Mouse (Mus musculus): ENCODE results near the gene Psmd9.

Gene Psmd9

DNA sequence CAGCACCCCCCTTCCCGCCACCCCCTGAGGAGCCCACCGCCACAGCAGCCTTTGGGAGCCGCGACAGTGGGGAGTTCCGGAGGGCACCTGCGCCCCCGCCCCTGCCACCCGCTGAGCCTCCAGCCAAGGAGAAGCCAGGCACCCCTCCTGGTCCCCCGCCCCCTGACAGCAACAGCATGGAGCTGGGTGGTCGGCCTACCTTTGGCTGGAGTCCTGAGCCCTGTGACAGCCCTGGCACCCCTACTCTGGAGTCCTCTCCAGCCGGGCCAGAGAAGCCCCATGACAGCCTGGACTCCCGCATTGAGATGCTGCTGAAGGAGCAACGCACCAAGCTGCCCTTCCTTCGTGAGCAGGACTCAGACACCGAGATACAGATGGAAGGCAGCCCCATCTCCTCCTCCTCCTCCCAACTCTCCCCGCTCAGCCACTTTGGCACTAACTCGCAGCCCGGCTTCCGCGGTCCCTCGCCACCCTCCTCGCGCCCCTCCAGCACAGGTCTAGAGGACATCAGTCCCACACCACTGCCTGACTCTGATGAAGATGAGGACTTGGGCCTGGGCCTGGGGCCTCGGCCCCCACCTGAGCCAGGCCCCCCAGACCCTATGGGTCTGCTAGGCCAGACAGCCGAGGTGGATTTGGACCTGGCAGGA is 21.0 kb upstream of the Psmd9 start:
- in situ Hi-C loops (cut with MboI; ENCODE audit: low pct_unique_long_range_greater_than_20kb in 1 of 2, low sequenced_read_pairs in 2 of 2, unreplicated experiment in 1 of 2): no loop called here

DNA sequence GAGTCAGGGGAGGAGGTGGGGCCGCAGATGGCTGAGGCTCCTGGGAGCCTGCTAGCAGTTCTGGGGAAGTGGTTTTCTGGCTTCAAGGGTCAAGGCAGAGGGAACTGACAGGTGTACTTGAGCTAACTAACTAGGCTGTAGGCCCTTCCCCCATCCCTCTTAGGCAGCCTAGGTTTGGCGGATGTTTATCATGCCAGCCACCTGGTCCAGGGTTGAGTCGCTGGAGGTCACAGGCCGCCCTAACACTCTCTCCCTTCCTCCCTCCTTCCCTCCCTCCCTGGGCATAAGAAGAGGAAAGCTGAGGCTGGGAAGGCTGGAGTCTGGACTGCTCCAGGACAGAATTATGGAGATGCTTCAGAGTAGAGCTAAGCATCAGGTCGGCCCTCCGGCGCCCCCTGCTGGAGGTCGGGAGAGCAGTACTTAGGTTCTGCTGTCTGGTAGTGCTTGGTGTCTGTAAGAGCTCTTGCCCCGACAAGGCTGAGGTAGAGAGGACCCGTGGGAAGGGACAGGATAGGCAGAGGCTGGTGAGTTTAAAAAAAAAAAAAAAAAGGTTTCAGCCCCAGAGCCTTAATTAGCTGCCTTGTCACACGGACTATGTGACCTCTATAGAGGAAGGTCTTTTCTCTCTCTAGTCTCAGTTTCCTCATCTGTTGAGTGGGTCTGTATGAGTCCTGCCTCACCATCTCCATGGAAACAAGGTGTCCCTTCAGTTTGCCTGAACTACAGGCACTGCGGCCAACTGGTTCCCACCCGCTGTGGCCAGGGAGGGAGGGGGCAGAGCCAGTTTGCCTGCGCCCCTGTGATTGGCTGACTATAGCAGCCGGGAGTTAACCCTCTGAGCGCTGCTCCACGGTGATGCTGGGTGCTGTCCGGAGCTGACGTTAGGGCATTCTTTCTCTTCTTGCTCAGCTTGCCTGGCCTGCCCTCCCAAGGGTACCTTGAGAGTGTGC is 19.5 kb upstream of the Psmd9 start:
- in situ Hi-C loops (cut with MboI; ENCODE audit: low pct_unique_long_range_greater_than_20kb in 1 of 2, low sequenced_read_pairs in 2 of 2, unreplicated experiment in 1 of 2): no loop called here

DNA sequence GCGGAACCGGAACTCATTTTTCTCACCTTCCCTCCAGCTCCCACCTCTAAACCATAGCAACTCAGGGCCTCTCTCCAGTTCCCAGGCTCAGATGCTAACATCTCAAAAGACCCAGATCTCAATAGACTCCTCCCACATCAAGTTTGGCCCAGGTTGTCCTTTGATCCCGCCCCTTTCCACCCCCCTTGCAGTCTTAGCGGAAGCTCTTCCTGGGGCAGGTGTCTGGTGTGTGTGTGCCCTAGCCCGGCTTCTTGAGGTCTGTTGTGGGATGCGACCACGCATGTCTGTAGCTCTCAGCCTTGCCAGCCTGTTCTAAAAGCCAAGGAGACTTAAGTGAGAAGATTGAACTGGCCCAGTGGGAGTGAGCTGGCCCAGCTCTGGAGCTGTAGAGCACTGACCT is 18.6 kb upstream of the Psmd9 start:
- in situ Hi-C loops (cut with MboI; ENCODE audit: low pct_unique_long_range_greater_than_20kb in 1 of 2, low sequenced_read_pairs in 2 of 2, unreplicated experiment in 1 of 2): no loop called here

DNA sequence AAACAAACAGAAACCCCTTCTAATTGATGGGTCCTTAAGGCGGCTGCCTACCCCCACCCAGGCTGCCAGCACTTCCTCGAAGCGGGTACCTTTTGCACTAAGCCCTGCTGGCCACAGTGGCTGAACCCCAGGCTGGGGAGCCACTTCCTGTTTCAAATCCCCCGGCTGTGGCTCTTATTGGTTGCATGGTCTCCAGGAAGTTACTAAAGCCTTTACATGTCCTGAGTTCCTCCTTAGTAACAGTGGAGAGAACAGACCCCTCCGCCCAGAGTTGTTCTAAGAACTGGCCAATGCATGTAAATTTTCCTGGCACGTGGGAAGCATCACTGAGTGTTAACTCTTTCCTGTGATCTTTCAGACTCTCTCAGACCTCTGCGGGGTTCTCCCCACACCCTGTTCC is 18.1 kb upstream of the Psmd9 start:
- in situ Hi-C loops (cut with MboI; ENCODE audit: low pct_unique_long_range_greater_than_20kb in 1 of 2, low sequenced_read_pairs in 2 of 2, unreplicated experiment in 1 of 2): no loop called here

DNA sequence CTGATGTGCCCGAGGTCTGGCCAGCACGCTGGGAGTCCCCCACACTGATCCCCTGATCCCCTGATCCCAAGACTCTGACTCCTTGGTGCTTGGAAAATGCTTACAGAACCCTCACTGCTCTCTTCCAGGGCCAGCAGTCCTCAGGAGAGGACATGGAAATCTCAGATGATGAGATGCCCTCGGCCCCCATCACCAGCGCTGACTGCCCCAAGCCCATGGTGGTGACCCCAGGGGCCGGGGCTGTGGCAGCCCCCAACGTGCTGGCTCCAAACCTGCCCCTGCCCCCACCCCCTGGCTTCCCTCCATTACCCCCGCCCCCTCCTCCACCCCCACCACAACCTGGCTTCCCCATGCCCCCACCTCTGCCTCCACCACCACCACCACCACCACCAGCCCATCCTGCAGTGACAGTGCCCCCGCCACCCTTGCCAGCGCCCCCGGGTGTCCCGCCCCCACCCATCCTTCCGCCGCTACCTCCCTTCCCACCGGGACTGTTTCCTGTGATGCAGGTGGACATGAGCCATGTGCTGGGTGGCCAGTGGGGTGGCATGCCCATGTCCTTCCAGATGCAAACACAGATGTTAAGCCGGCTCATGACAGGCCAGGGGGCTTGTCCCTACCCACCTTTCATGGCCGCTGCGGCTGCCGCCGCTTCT is 17.4 kb upstream of the Psmd9 start:
- in situ Hi-C loops (cut with MboI; ENCODE audit: low pct_unique_long_range_greater_than_20kb in 1 of 2, low sequenced_read_pairs in 2 of 2, unreplicated experiment in 1 of 2): no loop called here

DNA sequence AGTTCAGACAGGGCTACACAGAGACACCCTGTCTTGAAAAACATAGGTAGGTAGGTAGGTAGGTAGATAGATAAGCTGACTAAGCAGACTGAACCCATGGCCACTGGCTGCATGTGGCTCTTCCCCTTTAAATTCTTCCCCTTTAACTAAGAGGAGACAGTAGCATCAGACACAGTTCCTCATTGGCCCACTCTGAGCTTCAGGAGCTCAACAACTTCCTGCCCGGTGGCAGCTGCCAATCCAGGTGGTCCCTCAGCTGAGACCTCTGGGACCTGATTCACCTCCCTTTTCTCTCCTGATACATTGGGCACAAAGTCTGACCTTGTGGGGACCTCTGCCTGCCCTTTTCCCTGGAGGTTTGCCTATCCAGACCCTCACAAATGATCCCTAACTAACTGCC is 16.3 kb upstream of the Psmd9 start:
- in situ Hi-C loops (cut with MboI; ENCODE audit: low pct_unique_long_range_greater_than_20kb in 1 of 2, low sequenced_read_pairs in 2 of 2, unreplicated experiment in 1 of 2): no loop called here

DNA sequence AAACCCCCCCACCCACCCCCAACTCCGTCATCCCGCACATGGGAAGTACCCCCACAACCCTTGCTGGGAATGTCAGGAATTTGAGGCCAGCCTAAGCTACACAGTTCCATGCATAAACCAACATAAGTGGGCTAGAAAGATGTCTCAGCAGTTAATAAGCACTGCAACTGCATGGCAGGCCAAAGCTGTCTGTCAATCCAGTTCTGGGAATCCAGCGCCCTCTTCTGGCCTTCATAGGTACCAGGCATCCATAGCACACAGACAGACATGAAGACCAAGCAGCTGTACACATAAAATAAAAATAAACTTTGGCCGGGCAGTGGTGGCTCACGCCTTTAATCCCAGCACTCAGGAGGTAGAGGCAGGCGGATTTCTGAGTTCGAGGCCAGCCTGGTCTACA is 13.8 kb upstream of the Psmd9 start:
- in situ Hi-C loops (cut with MboI; ENCODE audit: low pct_unique_long_range_greater_than_20kb in 1 of 2, low sequenced_read_pairs in 2 of 2, unreplicated experiment in 1 of 2): no loop called here

DNA sequence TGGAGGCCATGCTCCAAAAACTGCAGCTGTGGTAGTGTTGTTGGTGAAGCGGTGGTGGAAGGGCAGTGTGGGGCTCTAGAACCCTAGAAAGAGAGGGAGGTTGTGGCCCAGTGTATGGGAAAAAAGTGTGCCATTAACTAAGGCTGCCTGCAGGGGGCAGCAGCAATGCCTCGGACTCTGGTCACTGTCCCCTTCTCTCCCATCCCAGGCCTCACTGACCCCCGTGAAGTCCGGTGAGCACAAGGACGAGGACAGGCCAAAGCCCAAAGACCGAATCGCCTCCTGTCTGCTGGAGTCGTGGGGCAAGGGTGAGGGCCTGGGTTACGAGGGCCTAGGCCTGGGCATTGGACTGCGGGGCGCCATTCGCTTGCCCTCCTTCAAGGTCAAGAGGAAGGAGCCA is 12.4 kb upstream of the Psmd9 start:
- in situ Hi-C loops (cut with MboI; ENCODE audit: low pct_unique_long_range_greater_than_20kb in 1 of 2, low sequenced_read_pairs in 2 of 2, unreplicated experiment in 1 of 2): no loop called here

DNA sequence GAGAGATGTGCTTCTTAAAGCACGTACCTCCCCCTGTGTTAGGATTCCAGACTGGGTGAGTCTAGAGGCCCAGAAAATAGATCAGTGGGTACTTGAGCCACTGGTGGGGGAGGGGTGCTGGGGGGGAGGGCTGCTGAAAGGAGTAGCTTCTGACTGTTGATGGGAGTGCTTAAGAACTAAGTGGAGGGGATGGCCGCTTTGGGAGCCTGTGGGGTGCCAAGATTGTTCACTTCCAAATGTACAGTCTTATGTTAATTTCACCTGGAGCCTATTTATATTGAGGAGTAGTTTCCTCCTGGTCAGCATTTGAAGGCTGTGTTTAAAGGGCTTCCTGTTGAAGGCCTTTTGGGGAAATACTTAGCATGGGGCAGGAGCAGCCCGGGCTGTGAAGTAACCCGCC is 11.2 kb upstream of the Psmd9 start:
- in situ Hi-C loops (cut with MboI; ENCODE audit: low pct_unique_long_range_greater_than_20kb in 1 of 2, low sequenced_read_pairs in 2 of 2, unreplicated experiment in 1 of 2): no loop called here

DNA sequence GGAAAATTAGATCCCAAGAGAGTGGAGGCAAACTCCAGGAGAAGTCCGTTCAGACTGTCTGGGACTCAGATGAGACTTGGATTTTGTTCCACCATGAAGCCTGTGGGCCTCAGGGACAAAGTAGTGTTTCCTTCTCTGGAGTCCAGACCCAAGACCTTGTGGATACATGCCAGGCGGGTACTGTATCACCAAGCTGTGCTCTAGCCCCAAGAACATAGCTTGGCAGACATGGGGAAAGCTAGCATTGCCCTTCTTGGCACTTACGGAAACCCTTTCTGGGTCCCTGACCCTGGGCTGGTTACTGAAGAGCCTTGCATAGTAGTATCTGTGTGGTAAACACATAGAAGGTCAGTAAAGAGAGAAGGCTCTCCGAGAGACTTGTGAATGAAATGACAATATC is 9.8 kb upstream of the Psmd9 start:
- in situ Hi-C loops (cut with MboI; ENCODE audit: low pct_unique_long_range_greater_than_20kb in 1 of 2, low sequenced_read_pairs in 2 of 2, unreplicated experiment in 1 of 2): no loop called here

DNA sequence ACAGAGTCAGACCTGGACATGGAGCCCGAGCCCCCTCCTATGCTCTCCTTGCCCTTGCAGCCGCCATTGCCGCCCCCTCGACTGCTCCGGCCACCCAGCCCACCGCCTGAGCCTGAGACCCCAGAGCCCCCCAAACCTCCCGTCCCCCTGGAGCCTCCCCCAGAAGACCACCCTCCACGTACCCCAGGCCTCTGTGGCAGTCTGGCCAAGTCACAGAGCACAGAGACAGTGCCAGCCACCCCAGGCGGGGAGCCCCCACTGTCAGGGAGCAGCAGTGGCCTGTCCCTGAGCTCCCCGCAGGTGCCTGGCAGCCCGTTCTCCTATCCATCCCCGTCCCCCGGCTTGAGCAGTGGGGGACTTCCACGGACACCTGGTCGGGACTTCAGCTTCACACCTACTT is 9.3 kb upstream of the Psmd9 start:
- in situ Hi-C loops (cut with MboI; ENCODE audit: low pct_unique_long_range_greater_than_20kb in 1 of 2, low sequenced_read_pairs in 2 of 2, unreplicated experiment in 1 of 2): no loop called here

DNA sequence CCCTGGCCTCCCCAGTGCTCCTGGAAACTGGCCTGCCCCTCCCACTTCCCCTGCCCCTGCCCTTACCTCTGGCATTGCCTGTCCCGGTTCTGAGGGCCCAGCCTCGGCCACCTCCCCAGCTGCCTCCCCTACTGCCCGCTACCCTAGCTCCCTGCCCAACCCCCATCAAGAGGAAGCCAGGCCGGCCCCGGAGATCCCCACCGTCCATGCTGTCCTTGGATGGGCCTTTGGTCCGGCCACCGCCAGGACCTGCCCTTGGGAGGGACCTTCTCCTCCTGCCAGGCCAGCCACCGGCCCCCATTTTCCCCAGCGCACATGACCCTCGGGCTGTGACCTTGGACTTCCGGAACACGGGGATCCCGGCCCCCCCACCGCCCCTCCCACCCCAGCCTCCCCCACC is 8.9 kb upstream of the Psmd9 start:
- in situ Hi-C loops (cut with MboI; ENCODE audit: low pct_unique_long_range_greater_than_20kb in 1 of 2, low sequenced_read_pairs in 2 of 2, unreplicated experiment in 1 of 2): no loop called here

DNA sequence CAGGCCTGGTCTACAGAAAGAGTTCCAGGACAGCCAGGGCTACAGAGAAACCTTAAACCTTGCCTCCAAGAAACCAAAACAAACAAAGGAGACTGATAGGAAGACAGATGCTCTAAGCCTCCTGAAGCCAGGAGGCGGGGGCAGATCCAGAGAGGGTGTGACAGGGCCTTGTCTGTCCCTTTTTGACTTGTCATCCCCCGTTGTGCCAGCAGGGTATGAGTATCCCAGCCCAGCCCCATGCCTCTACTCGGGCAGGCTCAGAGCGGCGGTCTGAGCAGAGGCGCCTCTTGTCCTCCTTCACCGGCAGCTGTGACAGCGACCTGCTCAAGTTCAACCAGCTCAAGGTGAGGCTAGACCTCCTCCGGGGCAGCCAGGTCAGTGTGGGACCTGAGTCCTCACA is 6.3 kb upstream of the Psmd9 start:
- in situ Hi-C loops (cut with MboI; ENCODE audit: low pct_unique_long_range_greater_than_20kb in 1 of 2, low sequenced_read_pairs in 2 of 2, unreplicated experiment in 1 of 2): no loop called here

DNA sequence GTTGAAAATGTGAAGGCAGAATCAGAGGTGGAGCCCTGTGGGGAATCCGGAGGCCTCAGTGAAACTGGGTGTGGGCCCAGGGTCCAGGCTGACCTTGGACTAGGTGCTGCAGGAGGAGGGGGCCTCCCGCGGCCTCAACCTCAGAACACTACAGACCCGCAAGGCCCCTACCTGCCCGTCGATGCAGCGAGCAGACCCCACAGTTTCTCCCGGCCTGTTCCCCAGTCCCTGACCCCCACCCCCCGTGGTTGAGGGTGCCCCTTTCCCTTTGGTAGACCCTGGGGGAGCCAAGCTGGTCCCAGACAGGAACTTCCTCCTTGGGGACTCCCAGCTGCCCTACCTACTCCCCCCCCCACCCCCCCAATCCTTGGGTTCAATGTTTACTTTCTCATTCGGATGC is 2.8 kb upstream of the Psmd9 start:
- in situ Hi-C loops (cut with MboI; ENCODE audit: low pct_unique_long_range_greater_than_20kb in 1 of 2, low sequenced_read_pairs in 2 of 2, unreplicated experiment in 1 of 2): no loop called here

DNA sequence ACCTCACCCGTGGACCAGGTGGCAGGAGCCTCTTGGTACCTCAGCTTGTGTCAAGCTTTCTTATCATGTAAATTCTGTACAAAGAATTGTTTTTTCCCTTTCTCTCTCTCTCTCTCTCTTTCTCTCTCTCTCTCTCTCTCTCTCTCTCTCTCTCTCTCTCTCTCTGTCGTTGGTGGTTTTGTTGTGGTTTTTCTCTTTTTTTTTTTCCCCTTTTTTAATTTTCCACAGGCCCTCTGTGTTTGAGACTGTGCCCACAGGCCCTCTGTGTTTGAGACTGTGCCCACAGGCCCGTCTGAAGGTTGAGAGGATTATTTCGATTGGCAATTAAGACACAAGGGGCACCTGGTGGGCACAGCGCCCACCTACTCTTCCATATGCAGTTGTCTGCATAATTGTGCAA is 1.6 kb upstream of the Psmd9 start:
- in situ Hi-C loops (cut with MboI; ENCODE audit: low pct_unique_long_range_greater_than_20kb in 1 of 2, low sequenced_read_pairs in 2 of 2, unreplicated experiment in 1 of 2): no loop called here

DNA sequence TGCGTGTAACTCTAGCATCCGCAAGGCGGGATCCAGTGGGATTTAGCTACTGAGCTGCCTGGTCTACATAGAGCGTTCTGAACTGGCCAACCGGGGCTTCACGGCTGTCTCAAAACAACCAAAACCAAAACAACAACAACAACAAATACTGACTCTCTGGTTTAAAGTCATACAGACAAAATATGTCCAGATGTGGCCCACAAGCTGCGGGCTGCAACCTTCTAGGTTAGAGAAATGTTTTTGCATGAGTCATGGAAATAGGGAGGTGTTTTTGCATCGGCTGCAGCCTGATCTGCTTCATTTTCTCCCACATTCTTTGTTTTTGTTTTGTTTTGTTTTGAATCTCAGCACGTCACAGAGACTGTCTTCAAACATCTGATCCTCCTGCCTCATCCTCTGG is 1.2 kb downstream of the Psmd9 start:
- in situ Hi-C loops (cut with MboI; ENCODE audit: low pct_unique_long_range_greater_than_20kb in 1 of 2, low sequenced_read_pairs in 2 of 2, unreplicated experiment in 1 of 2): loop anchor here (5.0 to 10.0 kb wide), 3 partner anchors 48 to 106 kb away; partner anchors contain the start of gene Tmem120b (in 2 of the 2)

DNA sequence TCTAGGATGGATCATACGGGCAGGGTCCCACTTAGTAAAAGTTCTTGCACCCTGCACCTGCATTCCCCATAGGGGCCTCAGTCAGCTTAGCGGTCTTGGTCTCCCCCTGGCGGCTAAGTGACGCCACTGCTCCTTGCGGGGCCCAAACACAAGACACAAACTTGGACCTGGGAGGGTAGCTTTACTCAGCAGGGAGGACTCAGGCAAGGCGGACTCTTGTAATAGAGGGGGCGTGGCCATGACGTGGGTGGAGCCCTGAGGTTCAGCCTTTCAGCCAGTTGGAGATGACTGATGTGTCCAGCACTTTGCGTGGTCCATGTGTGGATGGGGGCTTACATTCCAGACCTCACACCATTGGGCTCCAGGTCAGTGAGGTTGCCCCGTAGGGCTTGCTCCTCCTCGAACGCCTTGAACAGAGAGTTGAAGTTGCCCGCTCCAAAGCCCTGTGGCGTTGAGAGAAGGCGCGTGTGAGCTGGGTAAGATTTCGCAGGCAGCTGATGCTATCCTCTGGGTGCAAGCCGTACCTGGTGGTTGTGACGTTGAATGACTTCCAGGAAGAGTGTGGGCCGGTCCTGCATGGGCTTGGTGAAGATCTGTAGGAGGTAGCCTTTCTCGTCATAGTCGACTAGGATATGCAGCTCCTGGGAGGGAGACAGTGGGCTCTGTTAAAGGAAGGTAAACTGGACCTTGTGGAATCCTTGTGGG is 2.6 kb downstream of the Psmd9 start:
- in situ Hi-C loops (cut with MboI; ENCODE audit: low pct_unique_long_range_greater_than_20kb in 1 of 2, low sequenced_read_pairs in 2 of 2, unreplicated experiment in 1 of 2): loop anchor here (5.0 to 10.0 kb wide), 3 partner anchors 49 to 107 kb away; partner anchors contain the start of gene Tmem120b (in 2 of the 2)

DNA sequence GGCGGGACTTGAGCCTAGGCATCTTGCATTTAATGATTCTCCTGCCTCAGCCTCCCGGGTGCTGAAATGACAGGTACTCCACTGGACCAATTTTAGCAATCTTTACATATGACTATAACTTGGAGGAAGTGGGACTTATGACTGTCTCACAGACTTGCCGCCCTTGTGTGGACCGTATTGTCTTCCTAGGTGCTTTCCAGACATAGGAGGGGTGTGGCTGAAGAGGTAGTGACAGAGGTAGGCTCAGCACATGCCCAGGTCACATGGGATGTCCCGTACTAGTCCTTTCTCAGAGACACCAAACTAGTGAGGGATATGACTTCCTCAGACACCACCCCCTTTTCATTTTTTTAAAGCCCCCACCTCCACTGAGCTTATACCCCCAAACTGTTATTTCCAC is 9.6 kb downstream of the Psmd9 start:
- in situ Hi-C loops (cut with MboI; ENCODE audit: low pct_unique_long_range_greater_than_20kb in 1 of 2, low sequenced_read_pairs in 2 of 2, unreplicated experiment in 1 of 2): loop anchor here in 1 of 2 experiments (10.0 kb wide), 1 partner anchor 114 kb away; the partner anchor contains the start of gene Tmem120b

DNA sequence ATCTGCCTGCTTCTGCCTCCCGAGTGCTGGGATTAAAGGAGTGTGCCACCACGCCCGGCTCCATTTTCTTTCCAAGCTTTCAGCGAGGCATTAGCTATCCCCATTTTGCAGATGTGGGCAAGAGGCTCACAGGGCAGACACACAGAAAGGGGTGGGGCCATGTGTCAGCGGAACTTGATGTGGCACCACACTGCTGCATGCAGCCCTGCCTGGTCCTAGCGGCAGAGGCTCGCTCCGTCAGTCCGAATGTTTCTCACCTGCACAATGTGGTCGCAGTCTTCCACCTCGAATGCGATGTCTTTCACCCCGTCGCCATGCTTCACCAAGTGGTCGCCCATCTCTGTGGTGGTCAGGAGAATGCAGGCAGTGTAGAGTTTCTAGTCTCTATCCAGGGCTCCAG is 11.2 kb downstream of the Psmd9 start:
- in situ Hi-C loops (cut with MboI; ENCODE audit: low pct_unique_long_range_greater_than_20kb in 1 of 2, low sequenced_read_pairs in 2 of 2, unreplicated experiment in 1 of 2): no loop called here
